Mouse (Mus musculus) frontal cortex, postnatal 10 days (tissue): ENCODE data around the gene Rnf141.
A peak's percentile ranks its signal among the peaks of the same experiment; 100 is the strongest.

Source experiments
- DNase-seq, 2 experiments: peaks; one replicate each; pipeline ENCODE4 v3.0.0; 2022; ENCODE audit warnings: low spot score in 2 of 2, mixed read lengths in 1 of 2

Gene Rnf141

GRCm38 (mm10) chr7:110843916-110844874 lies at the start of gene Rnf141:
Gene Rnf141, minus strand, starts transcription at chr7:110844457.
- DNase-seq = peak; percentile 85 to 90

- peak in 1 of 2 experiments; percentile 16 for DNase-seq
Measured at GRCm38 (mm10) chr7:110891501-110891986, 47.3 kb upstream of the Rnf141 start.

- DNase-seq = no peak
Measured at GRCm38 (mm10) chr7:110881746-110882333, 37.6 kb upstream of the Rnf141 start.

GRCm38 (mm10) chr7:110878028-110878427 lies 33.8 kb upstream of the Rnf141 start:
- no peak for DNase-seq

GRCm38 (mm10) chr7:110876965-110877364 lies 32.7 kb upstream of the Rnf141 start:
- no peak for DNase-seq

- DNase-seq = no peak
Measured at GRCm38 (mm10) chr7:110868807-110869206, 24.6 kb upstream of the Rnf141 start.

GRCm38 (mm10) chr7:110867116-110867515 lies 22.9 kb upstream of the Rnf141 start:
- DNase-seq = no peak

- DNase-seq = no peak
Measured at GRCm38 (mm10) chr7:110866021-110866420, 21.8 kb upstream of the Rnf141 start.

GRCm38 (mm10) chr7:110865570-110865969 lies 21.3 kb upstream of the Rnf141 start:
- DNase-seq = no peak

- DNase-seq = no peak
Measured at GRCm38 (mm10) chr7:110865038-110865437, 20.8 kb upstream of the Rnf141 start.

GRCm38 (mm10) chr7:110862751-110863289 lies 18.6 kb upstream of the Rnf141 start, which contains the start of gene Lyve1:
Gene Lyve1, minus strand, starts transcription at chr7:110863239.
- DNase-seq = no peak

- DNase-seq = no peak
Measured at GRCm38 (mm10) chr7:110860129-110860528, 15.9 kb upstream of the Rnf141 start.

GRCm38 (mm10) chr7:110855604-110856003 lies 11.3 kb upstream of the Rnf141 start:
- no peak for DNase-seq

GRCm38 (mm10) chr7:110854927-110855546 lies 10.8 kb upstream of the Rnf141 start:
- DNase-seq = no peak

GRCm38 (mm10) chr7:110854519-110854918 lies 10.3 kb upstream of the Rnf141 start:
- no peak for DNase-seq

GRCm38 (mm10) chr7:110853611-110854010 lies 9.4 kb upstream of the Rnf141 start:
- no peak for DNase-seq

GRCm38 (mm10) chr7:110851541-110852203 lies 7.4 kb upstream of the Rnf141 start:
- DNase-seq = no peak

GRCm38 (mm10) chr7:110848371-110848770 lies 4.1 kb upstream of the Rnf141 start:
- no peak for DNase-seq

- DNase-seq = no peak
Measured at GRCm38 (mm10) chr7:110847321-110847720, 3.1 kb upstream of the Rnf141 start.

GRCm38 (mm10) chr7:110840332-110840731 lies 3.9 kb downstream of the Rnf141 start:
- DNase-seq = no peak

- DNase-seq = no peak
Measured at GRCm38 (mm10) chr7:110834522-110834921, 9.7 kb downstream of the Rnf141 start.
